Mouse (Mus musculus) olfactory bulb, adult 2 months (tissue): ENCODE measurements around the gene Mdm4. TPM values are rescaled to one million over a fixed set of nuclear protein-coding genes. Genes with fewer than 3 reads are reported as not detected.

Source experiments
- H3K27ac ChIP-seq: fragments of 200-500 bp; 2 replicates; pipeline ENCODE4 v1.5.1; 2012; ENCODE audit warnings: low read depth, low read length; ENCODE audit not compliant: insufficient read depth
- H3K4me1 ChIP-seq: fragments of 200-500 bp; 2 replicates; pipeline ENCODE4 v1.6.1; 2012; ENCODE audit warnings: low read length; ENCODE audit not compliant: control insufficient read depth, insufficient read depth
- H3K4me3 ChIP-seq: fragments of 200-500 bp; 2 replicates; pipeline ENCODE4 v1.5.1; 2012; ENCODE audit warnings: mild to moderate bottlenecking, low read depth, low read length, moderate library complexity; ENCODE audit not compliant: insufficient read depth
- CTCF ChIP-seq: fragments of 200-500 bp; IDR thresholded peaks from 2 replicates; pipeline ENCODE4 v1.5.1; 2012; ENCODE audit warnings: low read depth, mild to moderate bottlenecking, low read length, moderate library complexity; ENCODE audit not compliant: insufficient read depth
- POLR2A ChIP-seq: fragments of 200-500 bp; IDR thresholded peaks from 2 replicates; pipeline ENCODE4 v1.6.1; 2012; ENCODE audit warnings: mild to moderate bottlenecking, low read depth, low read length, moderate library complexity; ENCODE audit not compliant: insufficient read depth
- WGBS: fragments of 180-500 bp; shearing (Covaris S2); methylation state at CpG from one replicate; pipeline ENCODE4 v1.1.7; 2018; 5-methylcytosine and 5-hydroxymethylcytosine counted together
- polyA plus RNA-seq: library from polyadenylated mRNA; stranded (reverse); fragments of >200 nt; gene quantifications from 2 replicates; pipeline ENCODE4 v1.2.4, GENCODE M21; 2012; ENCODE audit warnings: low replicate concordance; ENCODE audit not compliant: missing spikeins, insufficient read depth, insufficient read length

The Mdm4 gene
- polyA plus RNA-seq, 1 experiment: 103 TPM

- WGBS: 82% methylated on average over 8 of the region's 8 CpGs
- H3K4me3 ChIP-seq: no peak overlapping the region
- TF ChIP-seq POLR2A: no peak
- no peak overlapping the region for H3K27ac ChIP-seq
- peaks cover 48% of the 10 kb centered on the region for H3K4me1 ChIP-seq
Observed at GRCm38 (mm10) chr1:132919258-132919657, 111.1 kb downstream of the Mdm4 start.

GRCm38 (mm10) chr1:132918117-132918680 lies 112.2 kb downstream of the Mdm4 start:
- H3K27ac ChIP-seq: peak overlapping the region; percentile 12; the same call in 1 of the 2 replicates

GRCm38 (mm10) chr1:132917554-132917953 lies 112.8 kb downstream of the Mdm4 start:
- Histone ChIP-seq H3K4me3 (no peak overlapping the region), H3K4me1 (peaks cover 48% of the 10 kb centered on the region), H3K27ac (no peak overlapping the region)
- 27% methylated on average over 8 of the region's 8 CpGs for WGBS
- TF ChIP-seq CTCF: no peak
- TF ChIP-seq POLR2A: no peak

More at GRCm38 (mm10) chr1:132918117-132918680, 112.2 kb downstream of the Mdm4 start:
- H3K4me1 ChIP-seq: peaks cover 48% of the 10 kb centered on the region
- 41% methylated on average over 10 of the region's 10 CpGs for WGBS
- TF ChIP-seq CTCF (no peak), POLR2A (no peak)
- H3K4me3 ChIP-seq: no peak overlapping the region

GRCm38 (mm10) chr1:132915849-132916493 lies 114.4 kb downstream of the Mdm4 start:
- WGBS: 38% methylated on average over 6 of the region's 6 CpGs
- TF ChIP-seq POLR2A (no peak), CTCF (no peak)
- peaks cover 32% of the 10 kb centered on the region for H3K4me1 ChIP-seq
- H3K4me3 ChIP-seq: no peak overlapping the region
- no peak overlapping the region for H3K27ac ChIP-seq

- no peak for TF ChIP-seq CTCF
- TF ChIP-seq POLR2A: no peak
- H3K27ac ChIP-seq: no peak overlapping the region
- 62% methylated on average over 11 of the region's 11 CpGs for WGBS
Observed at GRCm38 (mm10) chr1:132910414-132911041, 119.8 kb downstream of the Mdm4 start.

GRCm38 (mm10) chr1:132909951-132910350 lies 120.4 kb downstream of the Mdm4 start:
- no peak overlapping the region for H3K4me3 ChIP-seq
- H3K27ac ChIP-seq: no peak overlapping the region
- H3K4me1 ChIP-seq: peaks cover 11% of the 10 kb centered on the region
- 88% methylated on average over 1 of the region's 1 CpGs for WGBS
- TF ChIP-seq CTCF: no peak
- TF ChIP-seq POLR2A: no peak

More at GRCm38 (mm10) chr1:132910414-132911041, 119.8 kb downstream of the Mdm4 start:
- Histone ChIP-seq H3K4me1 (peaks cover 13% of the 10 kb centered on the region), H3K4me3 (no peak overlapping the region)

Other genes starting within 250 kb of the Mdm4 start
- not detected in 2 replicates for gene Lrrn2, start 150.3 kb downstream of the Mdm4 start, polyA plus RNA-seq
- gene Pik3c2b, start 15.1 kb upstream of the Mdm4 start, polyA plus RNA-seq: 38.2 TPM in 1 of 2 replicates, not detected in the other
- not detected in 2 replicates for gene Ppp1r15b, start 100.6 kb upstream of the Mdm4 start, polyA plus RNA-seq
- not detected in 2 replicates for gene Plekha6, start 133.6 kb upstream of the Mdm4 start, polyA plus RNA-seq